Mouse (Mus musculus): ENCODE measurements around the gene Ank2. TPM values are rescaled to one million over a fixed set of nuclear protein-coding genes. Genes with fewer than 3 reads are reported as not detected.

Gene Ank2
- 100 to 1,000 TPM; 730 to 767 TPM for total RNA-seq (2021)
- long read RNA-seq, experiment 1, full-length matches to known transcripts = 27 of 97 reads
- long read RNA-seq, experiment 1, partial matches to known transcripts = 47 of 97 reads
- long read RNA-seq, experiment 1, other reads (novel, unspliced or antisense) = 23 of 97 reads
- long read RNA-seq, experiment 2, full-length matches to known transcripts = 32 of 124 reads
- long read RNA-seq, experiment 2, partial matches to known transcripts = 55 of 124 reads
- long read RNA-seq, experiment 2, other reads (novel, unspliced or antisense) = 37 of 124 reads

GRCm38 (mm10) chr3:127498742-127499400, at the start of gene Ank2:
TSS of gene Ank2 (minus strand) at chr3:127499350.
- Histone ChIP-seq H3K4me3 (peak within 1 kb of the TSS; percentile 87), H3K27ac (peak within 1 kb of the TSS; percentile 87)
- peak; percentile 29 to 50 for DNase-seq (ENCODE audit: low spot score in 2 of 2)
- TF ChIP-seq CTCF (conservative IDR thresholded peaks at IDR 0.05) = no peak

- no peak overlapping the region for H3K4me3 ChIP-seq
- no peak overlapping the region for H3K27ac ChIP-seq
- peak; percentile 71 for TF ChIP-seq CTCF (conservative IDR thresholded peaks at IDR 0.05)
- DNase-seq (ENCODE audit: low spot score in 2 of 2) = peak in 1 of 2 experiments; percentile 12
Measured at GRCm38 (mm10) chr3:127547882-127548281, 48.7 kb upstream of the Ank2 start.

- no peak for TF ChIP-seq CTCF (conservative IDR thresholded peaks at IDR 0.05)
- H3K4me3 ChIP-seq = no peak overlapping the region
- no peak for DNase-seq (ENCODE audit: low spot score in 2 of 2)
- no peak overlapping the region for H3K27ac ChIP-seq
Measured at GRCm38 (mm10) chr3:127544610-127545121, 45.5 kb upstream of the Ank2 start.

GRCm38 (mm10) chr3:127543976-127544375, 44.8 kb upstream of the Ank2 start:
- Histone ChIP-seq H3K27ac (no peak overlapping the region), H3K4me3 (no peak overlapping the region)
- no peak for TF ChIP-seq CTCF (conservative IDR thresholded peaks at IDR 0.05)
- DNase-seq (ENCODE audit: low spot score in 2 of 2) = no peak

GRCm38 (mm10) chr3:127539193-127539592, 40.0 kb upstream of the Ank2 start:
- Histone ChIP-seq H3K4me3 (no peak overlapping the region), H3K27ac (no peak overlapping the region)
- no peak for TF ChIP-seq CTCF (conservative IDR thresholded peaks at IDR 0.05)
- DNase-seq (ENCODE audit: low spot score in 2 of 2) = no peak

GRCm38 (mm10) chr3:127530293-127530692, 31.1 kb upstream of the Ank2 start:
- Histone ChIP-seq H3K27ac (no peak overlapping the region), H3K4me3 (no peak overlapping the region)
- no peak for TF ChIP-seq CTCF (conservative IDR thresholded peaks at IDR 0.05)
- no peak for DNase-seq (ENCODE audit: low spot score in 2 of 2)

GRCm38 (mm10) chr3:127529824-127530223, 30.7 kb upstream of the Ank2 start:
- TF ChIP-seq CTCF (conservative IDR thresholded peaks at IDR 0.05) = no peak
- DNase-seq (ENCODE audit: low spot score in 2 of 2) = no peak
- H3K4me3 ChIP-seq = no peak overlapping the region
- no peak overlapping the region for H3K27ac ChIP-seq

GRCm38 (mm10) chr3:127529210-127529609, 30.1 kb upstream of the Ank2 start:
- DNase-seq (ENCODE audit: low spot score in 2 of 2) = no peak
- H3K4me3 ChIP-seq = no peak overlapping the region
- H3K27ac ChIP-seq = no peak overlapping the region
- no peak for TF ChIP-seq CTCF (conservative IDR thresholded peaks at IDR 0.05)

- H3K27ac ChIP-seq = peak overlapping the region; percentile 12; the same call in 1 of the 2 replicates
- peak; percentile 12 to 25 for DNase-seq (ENCODE audit: low spot score in 2 of 2)
- H3K4me3 ChIP-seq = no peak overlapping the region
- no peak for TF ChIP-seq CTCF (conservative IDR thresholded peaks at IDR 0.05)
Measured at GRCm38 (mm10) chr3:127527465-127528034, 28.4 kb upstream of the Ank2 start.

- TF ChIP-seq CTCF (conservative IDR thresholded peaks at IDR 0.05) = no peak
- Histone ChIP-seq H3K27ac (peak overlapping the region; percentile 7; the same call in 1 of the 2 replicates), H3K4me3 (no peak overlapping the region)
- DNase-seq (ENCODE audit: low spot score in 2 of 2) = no peak
Measured at GRCm38 (mm10) chr3:127525188-127525819, 26.2 kb upstream of the Ank2 start.

GRCm38 (mm10) chr3:127521156-127521555, 22.0 kb upstream of the Ank2 start:
- no peak for TF ChIP-seq CTCF (conservative IDR thresholded peaks at IDR 0.05)

GRCm38 (mm10) chr3:127520300-127520699, 21.1 kb upstream of the Ank2 start:
- no peak for DNase-seq (ENCODE audit: low spot score in 2 of 2)
- Histone ChIP-seq H3K27ac (no peak overlapping the region), H3K4me3 (no peak overlapping the region)
- TF ChIP-seq CTCF (conservative IDR thresholded peaks at IDR 0.05) = no peak

More at GRCm38 (mm10) chr3:127521156-127521555, 22.0 kb upstream of the Ank2 start:
- no peak overlapping the region for H3K4me3 ChIP-seq
- H3K27ac ChIP-seq = no peak overlapping the region
- no peak for DNase-seq (ENCODE audit: low spot score in 2 of 2)

GRCm38 (mm10) chr3:127515251-127515650, 16.1 kb upstream of the Ank2 start:
- no peak for DNase-seq (ENCODE audit: low spot score in 2 of 2)
- Histone ChIP-seq H3K27ac (no peak overlapping the region), H3K4me3 (no peak overlapping the region)
- TF ChIP-seq CTCF (conservative IDR thresholded peaks at IDR 0.05) = no peak
